Mouse (Mus musculus) olfactory bulb, adult 2 months (tissue): ENCODE measurements at regions not wholly inside any gene's neighbourhood (a gene's known extent, or its start where the extent isn't known, plus 50 kb on each side); places are given as distances from the start of the nearest gene placed in this dataset.

Source experiments
- CTCF ChIP-seq: fragments of 200-500 bp; IDR thresholded peaks from 2 replicates; pipeline ENCODE4 v1.5.1; 2012; ENCODE audit warnings: low read depth, mild to moderate bottlenecking, low read length, moderate library complexity; ENCODE audit not compliant: insufficient read depth
- POLR2A ChIP-seq: fragments of 200-500 bp; IDR thresholded peaks from 2 replicates; pipeline ENCODE4 v1.6.1; 2012; ENCODE audit warnings: mild to moderate bottlenecking, low read depth, low read length, moderate library complexity; ENCODE audit not compliant: insufficient read depth

GRCm38 (mm10) chr15:51570631-51571030 lies 2314.1 kb upstream of the Gm7489 start:
- TF ChIP-seq POLR2A, result no peak
- no peak for TF ChIP-seq CTCF
